Mouse (Mus musculus) left cerebral cortex, postnatal 4 days (tissue): ENCODE data around the gene Xpo6. TPM values are rescaled to one million over a fixed set of nuclear protein-coding genes. Genes with fewer than 3 reads are reported as not detected.

Experiments
- DNase-seq: peaks from one replicate; pipeline ENCODE4 v3.0.0-alpha.2; 2022
- intact Hi-C: fragments of 180-260 bp; cut with DNase I; formaldehyde crosslinking; loops from one replicate; pipeline ENCODE4 v1.15.1; 2025
- total RNA-seq, 2 experiments: library from RNA; stranded (reverse); gene quantifications; 2 replicates each; pipeline ENCODE4 v1.2.3; 2021

Xpo6 gene
- total RNA-seq, 2 experiments from 2014 or later = 105 to 107 TPM

DNA sequence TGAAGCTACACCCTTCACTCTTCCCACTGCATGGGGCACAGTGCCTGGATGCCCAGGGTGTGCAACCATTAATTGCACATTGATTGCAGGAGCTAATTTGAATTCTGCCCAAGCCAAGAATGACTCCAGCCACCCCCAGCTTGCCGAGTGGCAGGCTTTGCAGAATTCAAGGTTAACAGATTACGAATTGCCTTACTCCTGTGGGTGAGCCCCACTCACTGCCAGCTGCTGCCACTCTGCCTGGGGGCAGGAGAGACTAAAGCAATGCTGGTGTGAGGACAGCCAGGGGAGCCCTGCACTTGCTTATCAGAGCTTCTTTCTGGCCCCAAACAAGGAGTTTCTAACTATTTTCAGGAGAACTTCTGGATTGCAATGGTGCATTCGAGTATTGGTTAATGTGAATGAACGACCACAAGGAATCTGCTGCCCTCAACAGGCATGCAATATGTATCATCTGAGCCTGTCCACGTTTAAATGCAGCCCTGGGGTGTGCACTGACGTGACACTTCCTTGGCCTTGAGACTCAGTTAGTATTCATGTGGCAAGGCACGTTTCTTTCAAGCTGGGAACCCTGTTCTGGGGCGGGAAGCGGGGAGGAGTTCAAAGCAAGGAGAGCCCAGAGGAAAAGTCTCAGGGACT lies 116.8 kb downstream of the Xpo6 start:
- intact Hi-C loops = loop anchor here (10.0 kb wide), 4 partner anchors 249 to 409 kb away; no protein-coding TSS in a partner anchor
- peak; percentile 35 for DNase-seq

DNA sequence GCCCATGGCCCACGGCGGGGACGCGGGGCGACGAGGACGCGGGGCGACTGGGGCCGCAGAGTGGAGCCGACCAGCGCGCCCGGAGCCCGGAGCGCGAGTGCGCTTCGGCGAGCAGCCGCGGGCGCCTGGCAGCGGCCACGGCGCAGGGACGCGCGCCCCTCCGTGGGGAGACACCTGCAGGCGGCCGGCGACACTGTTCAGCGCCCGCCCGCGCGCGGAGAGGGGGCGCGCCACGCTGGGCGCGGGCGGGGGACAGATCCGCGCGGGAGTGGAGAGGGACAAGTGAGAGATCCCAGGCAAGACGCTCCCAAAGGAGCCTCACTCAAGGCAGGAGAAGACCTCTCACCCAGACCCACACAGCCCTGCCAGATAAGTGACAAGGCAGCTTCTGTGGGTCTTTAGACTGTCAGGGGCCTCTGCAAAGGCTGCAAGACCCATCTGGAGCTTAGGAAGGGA lies 118.0 kb downstream of the Xpo6 start, which contains the start of gene Gsg1l:
Gene Gsg1l, minus strand, starts transcription at position 126 of the 456 bp plus-strand sequence.
- intact Hi-C loops = loop anchor here (10.0 kb wide), 4 partner anchors 248 to 408 kb away; no protein-coding TSS in a partner anchor
- DNase-seq = peak; percentile 36

DNA sequence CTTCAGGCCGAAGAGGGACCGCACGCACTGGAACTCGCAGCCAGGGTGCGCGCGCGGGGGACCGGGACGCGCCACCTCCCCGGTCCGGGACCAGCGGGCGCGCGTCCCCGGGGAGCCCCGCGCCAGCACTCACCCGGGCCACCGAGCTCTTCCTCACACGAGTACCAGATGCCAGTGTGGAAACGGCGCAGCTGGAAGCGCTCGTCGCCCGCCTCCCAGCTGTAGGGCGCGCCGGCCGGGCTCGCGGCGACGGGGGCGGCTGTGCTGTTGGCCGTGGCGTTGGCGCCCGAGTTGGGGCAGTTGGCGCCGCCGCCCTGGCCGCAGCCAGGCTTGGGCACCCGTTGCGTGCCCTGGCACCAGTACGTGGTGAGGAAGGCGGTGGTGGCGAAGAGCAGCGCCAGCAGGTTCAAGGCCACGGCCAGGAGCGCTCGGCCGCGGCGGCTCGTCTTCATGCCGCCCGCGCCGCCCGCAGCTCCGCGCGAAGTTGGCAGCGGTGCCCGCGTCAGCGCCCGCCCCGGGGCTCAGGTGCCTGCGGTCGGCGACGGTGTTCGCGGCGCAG lies 118.5 kb downstream of the Xpo6 start:
- peak; percentile 70 for DNase-seq
- intact Hi-C loops = loop anchor here (10.0 kb wide), 4 partner anchors 247 to 407 kb away; no protein-coding TSS in a partner anchor

DNA sequence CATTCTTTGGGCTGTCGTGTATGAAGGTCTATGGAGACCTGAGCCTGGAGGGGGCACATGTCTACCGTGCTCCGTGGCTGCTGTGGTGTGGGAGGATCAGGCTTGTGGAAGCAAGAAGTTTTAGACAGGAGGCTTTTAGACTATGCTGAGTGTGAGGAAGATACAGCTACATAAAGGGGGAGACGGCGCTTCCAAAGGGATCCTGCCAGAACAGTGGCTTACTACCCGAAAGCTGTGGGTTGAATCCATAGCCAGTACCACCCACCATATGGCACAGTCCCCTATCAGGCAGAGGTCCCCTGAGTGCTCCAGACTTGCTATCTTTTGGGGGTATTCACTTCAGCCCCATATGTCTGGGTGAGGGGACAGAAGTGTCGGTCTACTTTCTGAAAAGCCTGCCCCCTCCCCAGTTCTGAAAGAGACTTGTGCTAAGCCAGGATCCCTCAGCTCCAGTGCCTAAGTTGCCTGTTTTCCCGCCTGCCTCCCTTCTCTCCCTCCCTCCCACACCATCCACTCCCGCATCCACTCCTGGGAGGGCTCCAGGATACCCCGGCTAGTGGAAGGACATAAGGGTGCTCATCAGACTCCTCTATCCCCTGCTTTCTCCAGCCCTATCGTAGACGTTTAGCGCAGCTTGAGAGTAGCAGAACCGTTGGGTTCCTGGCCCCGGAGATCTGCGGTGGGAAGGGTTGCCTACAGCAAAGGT lies 119.2 kb downstream of the Xpo6 start:
- intact Hi-C loops = loop anchor here (10.0 kb wide), 4 partner anchors 246 to 406 kb away; no protein-coding TSS in a partner anchor

DNA sequence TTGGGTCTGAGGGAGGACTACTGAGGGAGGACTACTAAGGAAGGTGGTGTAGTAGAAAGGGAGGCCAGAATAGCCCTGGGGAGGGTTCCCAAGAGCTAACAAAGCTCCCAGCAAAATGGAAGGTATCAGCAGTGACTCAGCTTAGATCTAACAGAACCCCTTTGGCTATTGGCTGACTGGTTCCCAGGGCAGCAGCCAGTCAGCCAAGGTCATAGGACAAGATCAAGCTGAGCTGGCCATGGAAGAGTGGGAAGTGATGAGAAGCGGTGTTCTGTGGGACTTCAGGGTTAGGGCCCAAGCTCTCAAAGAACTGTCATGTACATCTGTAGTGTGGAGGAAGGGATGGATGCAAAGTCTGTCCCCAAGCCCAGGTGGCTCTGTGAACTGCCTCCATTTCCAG lies 123.4 kb downstream of the Xpo6 start:
- no peak for DNase-seq
- intact Hi-C loops = no loop called here

More for the DNA sequence above, 119.2 kb downstream of the Xpo6 start:
- DNase-seq = peak; percentile 31

DNA sequence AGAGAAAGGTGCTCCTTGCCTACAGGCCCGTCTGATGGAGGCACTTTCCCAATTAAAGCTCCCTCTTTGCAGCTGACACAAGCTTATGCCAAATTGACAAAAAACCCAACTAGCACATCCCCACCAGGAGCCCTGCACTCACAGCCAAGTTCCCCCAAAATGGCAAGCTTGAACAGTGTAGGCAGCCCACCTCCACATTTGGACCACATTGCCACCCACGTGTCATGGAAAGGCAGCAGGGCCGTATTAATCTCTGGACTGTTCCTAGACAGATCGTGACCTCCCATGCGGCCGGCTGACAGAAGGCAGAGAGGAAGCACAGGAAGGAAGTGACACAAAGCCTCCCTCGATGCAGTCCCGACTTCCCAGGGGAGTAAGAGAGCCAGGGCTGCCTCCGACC lies 125.2 kb downstream of the Xpo6 start:
- peak; percentile 38 for DNase-seq
- intact Hi-C loops = no loop called here

DNA sequence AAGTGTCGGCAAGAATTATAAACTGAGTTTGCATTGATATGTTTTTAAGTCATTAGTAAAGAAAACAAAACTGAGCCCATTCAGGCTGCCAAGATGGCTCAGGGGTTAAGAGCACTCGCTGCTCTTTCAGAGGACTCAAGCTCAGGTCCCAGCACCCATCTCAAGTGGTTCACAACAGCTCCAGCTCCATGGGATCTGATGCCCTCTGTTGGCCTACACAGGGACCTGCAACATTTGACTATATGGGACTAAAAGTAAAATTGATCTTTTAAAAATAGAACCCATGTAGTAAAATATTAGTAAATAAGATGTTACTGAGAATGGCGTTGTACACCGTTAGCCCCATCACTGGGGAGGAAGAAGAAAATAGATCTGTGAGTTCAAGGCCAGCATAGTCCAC lies 130.0 kb downstream of the Xpo6 start:
- DNase-seq = no peak
- intact Hi-C loops = no loop called here

DNA sequence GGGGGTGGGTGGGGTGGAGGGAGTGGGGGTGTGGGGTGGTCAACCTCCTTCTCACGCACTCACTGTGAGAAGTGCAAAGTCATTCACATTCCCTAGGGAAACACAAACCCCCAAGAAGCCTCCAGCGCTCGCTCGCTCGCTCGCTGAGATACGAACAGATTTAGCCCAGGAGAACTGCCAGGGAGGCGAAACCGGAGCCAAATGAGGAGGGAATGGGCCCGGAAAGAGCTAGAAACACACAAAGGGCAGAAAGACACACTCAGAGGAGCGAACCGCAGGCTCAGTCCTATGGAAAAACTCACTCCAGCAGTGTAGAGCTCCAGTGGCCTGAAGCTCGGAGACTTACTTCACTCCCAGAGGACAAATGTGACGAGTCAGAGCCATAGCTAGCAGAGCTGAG lies 133.5 kb downstream of the Xpo6 start:
- peak; percentile 78 for DNase-seq
- intact Hi-C loops = no loop called here

DNA sequence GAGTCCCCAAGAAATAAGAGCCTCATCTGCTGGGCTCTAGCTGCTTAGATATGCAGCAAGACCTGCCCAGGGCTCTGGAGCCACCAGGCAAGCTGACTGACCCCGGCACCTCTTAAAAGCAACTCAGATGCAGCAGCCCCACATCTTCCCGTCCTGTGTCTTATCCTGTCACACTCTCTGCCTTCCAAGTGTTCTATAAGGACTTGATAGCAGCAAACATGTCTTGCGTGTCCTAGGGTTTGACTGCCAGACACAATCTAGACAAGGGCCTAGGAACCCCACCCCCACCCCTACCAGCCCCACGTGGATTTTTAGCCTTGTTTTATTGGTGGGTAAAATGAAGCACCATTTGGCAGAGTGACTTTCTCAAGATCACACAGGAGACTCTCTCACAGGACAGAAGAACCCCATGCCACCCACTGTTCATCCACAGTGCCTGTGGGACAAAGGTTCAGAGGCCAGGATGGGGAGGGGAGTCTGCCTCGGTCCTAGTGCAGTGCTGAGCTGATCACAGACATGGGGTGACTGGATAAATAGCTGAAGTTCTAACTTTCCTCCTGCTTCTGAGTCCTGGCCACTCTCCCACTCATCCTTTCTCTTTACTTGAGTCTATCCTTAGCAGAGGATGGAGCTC lies 134.9 kb downstream of the Xpo6 start:
- intact Hi-C loops = no loop called here
- no peak for DNase-seq

DNA sequence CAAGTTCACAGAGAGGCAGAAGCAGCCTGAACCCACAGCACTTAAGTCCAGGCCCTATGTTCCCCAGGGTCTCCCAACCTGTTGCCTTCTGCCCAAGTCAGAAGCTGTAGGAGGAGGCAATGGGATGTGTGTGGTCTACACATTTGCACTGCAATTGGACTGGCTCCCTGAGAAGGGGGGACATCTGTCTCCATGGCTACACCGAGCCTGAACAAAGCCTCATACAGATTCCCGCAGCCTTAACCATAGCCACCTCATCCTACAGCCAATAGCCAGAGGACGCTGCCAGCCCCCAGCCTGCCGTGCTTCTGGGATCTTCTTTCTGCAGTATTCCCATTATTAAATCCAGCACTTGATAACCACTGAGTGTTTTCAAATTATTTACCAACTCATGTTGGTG lies 138.1 kb downstream of the Xpo6 start:
- peak; percentile 47 for DNase-seq
- intact Hi-C loops = no loop called here

DNA sequence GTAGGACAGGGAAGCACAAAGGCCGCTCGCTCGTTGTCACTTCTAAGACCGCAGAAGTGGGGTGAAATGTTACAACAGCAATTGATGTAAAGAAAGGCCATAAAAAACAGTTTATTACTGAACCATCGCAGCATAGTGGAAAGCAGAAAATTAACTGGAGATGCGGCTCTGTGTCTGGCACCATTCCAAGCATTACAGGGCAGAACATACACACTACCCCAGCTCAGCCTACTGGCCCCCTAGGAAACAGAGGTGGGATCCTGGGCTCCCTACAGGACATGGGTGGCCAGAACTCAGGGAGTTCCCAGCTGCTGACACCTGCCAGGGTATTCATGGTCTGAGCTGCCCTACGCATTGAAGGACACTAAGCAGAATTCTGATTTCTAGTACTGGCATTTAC lies 141.4 kb downstream of the Xpo6 start:
- DNase-seq = no peak
- intact Hi-C loops = no loop called here

DNA sequence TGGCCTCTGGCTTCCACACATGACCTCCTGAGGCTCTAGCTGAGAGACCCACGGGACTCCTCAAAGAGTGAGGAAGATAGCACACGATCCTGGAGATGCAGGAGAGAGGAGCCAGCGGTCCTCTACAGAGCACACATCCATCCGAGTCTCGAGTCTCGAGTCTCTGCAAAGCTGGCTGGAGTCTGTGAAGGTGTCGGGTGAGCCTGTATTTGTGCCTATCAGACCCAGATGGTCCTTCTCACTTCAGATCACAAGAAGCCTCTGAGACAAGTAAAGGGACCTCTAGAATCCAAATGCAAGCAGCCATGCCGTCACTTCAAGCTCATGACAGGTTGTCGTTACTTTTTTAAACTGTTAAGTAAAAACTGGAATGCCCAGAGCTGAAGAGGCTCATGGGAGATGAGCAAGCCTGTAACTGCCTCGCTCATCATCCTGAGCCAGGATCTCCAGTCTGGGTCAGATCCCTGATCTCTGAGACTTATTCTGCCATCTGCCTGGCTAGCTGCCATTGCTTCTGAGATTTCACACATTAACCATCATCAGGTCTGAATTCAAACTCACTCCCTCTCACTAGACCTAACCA lies 142.9 kb downstream of the Xpo6 start:
- intact Hi-C loops = no loop called here

DNA sequence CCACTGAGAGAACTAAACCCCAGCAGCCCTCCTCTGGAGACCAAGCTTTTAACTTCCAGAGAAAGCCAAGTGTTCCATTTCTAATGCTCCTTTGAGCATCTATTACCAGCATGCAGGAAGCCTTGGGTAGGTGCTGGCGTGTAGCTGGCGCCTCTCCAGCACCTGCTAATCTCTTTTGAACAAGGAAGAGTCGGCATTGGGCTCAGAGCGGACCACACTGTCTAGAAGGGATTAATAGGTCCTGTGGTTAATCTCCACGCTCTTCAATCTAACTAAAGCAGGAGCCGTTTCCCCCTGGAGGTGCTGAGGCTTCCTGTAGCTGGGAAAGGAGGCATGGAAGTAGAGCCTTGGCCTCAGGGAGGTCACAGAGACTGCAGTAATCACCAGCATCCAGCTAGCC lies 145.7 kb downstream of the Xpo6 start:
- intact Hi-C loops = no loop called here
- peak; percentile 53 for DNase-seq

More for the DNA sequence above, 142.9 kb downstream of the Xpo6 start:
- DNase-seq = no peak

DNA sequence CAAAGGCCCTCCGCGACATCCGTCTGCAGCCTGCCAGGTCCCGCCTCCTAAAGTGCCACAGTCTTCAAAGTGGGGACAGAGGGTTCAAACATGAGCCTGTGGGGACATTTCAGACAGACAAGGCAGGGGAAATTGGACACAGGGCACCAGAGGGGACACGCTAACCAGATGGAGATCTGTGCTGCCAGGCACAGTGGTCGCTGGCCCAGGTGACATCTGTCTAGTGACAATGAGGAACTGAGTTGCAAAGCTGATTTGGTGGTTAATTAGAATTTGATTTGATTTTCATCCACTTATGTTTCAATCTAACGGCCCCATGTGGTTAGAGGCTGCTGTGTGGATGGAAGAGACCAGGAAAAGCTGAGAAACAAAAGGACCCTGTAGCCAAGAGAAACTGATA lies 146.7 kb downstream of the Xpo6 start:
- intact Hi-C loops = no loop called here
- DNase-seq = peak; percentile 81

DNA sequence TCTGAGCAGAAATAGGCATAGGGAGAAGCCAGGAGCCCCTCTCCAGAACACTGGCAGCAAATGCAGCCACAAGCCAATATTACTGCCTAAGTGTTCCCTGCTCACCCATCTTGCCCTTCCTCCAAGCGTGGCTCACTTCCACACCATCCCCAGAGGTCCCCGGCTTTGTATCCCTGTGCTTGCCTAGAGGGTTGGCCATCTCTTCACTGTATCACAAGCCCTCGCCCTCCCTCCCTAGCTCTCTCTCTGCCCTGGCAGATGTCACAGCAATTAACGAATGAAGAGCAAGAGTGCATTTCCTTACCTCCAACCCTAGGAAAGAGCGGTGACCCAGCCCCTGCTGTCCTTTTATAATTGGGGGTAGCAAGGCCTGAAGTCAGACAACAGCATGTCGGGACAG lies 148.4 kb downstream of the Xpo6 start:
- peak; percentile 50 for DNase-seq
- intact Hi-C loops = no loop called here

Other genes starting within 250 kb of the Xpo6 start
- gene Gsg1l, start 118.1 kb downstream of the Xpo6 start, total RNA-seq = 10 to 100 TPM; 16.4 to 19.2 TPM
- gene Sbk1, start 72.1 kb upstream of the Xpo6 start, total RNA-seq = 100 to 1,000 TPM; 396 to 420 TPM
- 1 to 10 TPM; 1.5 to 2.1 TPM for gene Lat, start 169.1 kb upstream of the Xpo6 start, total RNA-seq
- gene Spns1, start 176.9 kb upstream of the Xpo6 start, total RNA-seq = 10 to 100 TPM; 82.4 to 83.9 TPM
- 10 to 100 TPM in 1 of 2 experiments, 1 to 10 TPM in 1; 8.4 to 10.4 TPM for gene Nfatc2ip, start 196.2 kb upstream of the Xpo6 start, total RNA-seq
- under 1 TPM; 0.16 to 0.32 TPM for gene Cd19, start 214.4 kb upstream of the Xpo6 start, total RNA-seq
- 10 to 100 TPM; 18.6 to 19.9 TPM for gene Rabep2, start 228.3 kb upstream of the Xpo6 start, total RNA-seq